Mouse (Mus musculus): ENCODE measurements around the gene Afap1. TPM values are rescaled to one million over a fixed set of nuclear protein-coding genes. Genes with fewer than 3 reads are reported as not detected.

Afap1 gene
- total RNA-seq, 1 experiment from 2014 or later, result 20.8 TPM

- no peak for DNase-seq
These were observed 39.9 kb downstream of the Afap1 start for GRCm38 (mm10) chr5:35933059-35933458.

GRCm38 (mm10) chr5:35935939-35936338 lies 42.8 kb downstream of the Afap1 start:
- DNase-seq, result no peak

DNA sequence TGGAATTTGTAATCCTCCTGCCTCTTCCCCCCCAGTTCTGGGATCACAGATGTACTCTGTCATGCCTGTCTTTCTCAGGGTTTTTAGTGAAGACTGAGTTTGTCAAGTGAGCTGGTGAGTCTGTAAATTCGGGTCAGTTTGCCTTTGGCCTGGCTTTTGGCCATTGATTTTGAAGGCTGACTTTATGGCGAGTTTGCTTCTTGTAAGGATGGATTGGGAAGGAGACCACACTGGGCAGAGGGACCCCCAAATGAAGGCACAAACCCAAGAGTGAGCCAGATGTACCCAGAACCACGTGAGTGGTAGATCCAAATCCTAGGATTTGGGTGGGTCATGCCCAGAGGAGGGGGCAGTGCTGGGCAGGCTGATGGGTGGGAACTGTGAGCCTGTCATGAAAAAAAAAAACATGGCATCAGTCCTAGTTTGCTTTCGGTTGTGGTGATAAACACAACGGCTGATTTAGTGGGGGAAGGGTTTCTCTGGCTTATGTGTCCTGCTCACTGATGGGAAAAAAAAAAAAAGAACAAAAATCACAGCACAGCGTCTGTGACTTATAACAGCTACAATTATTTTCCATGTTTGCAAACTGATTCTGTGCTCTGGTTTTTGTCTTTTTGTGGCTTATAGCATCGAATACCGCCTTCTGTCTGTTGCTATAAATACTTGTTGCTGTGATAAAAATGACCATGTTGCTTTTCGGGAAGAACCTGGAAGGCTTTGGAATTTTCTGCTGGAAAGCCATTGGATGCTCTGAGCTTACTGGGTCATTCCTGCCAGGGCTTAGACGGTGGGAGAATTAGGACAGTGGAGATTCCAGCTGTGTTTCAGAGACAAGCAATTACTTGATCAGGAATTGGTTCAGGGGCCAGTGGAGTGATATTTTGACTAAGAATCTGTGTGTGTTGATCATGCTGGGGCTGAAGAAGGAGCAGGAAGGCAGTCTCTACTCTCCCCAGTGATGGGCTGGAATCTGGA lies 45.4 kb downstream of the Afap1 start:
- no peak for DNase-seq

- no peak for DNase-seq
These were observed 46.8 kb downstream of the Afap1 start for GRCm38 (mm10) chr5:35939958-35940357.

GRCm38 (mm10) chr5:35943541-35943940 lies 50.4 kb downstream of the Afap1 start:
- DNase-seq, result no peak

DNA sequence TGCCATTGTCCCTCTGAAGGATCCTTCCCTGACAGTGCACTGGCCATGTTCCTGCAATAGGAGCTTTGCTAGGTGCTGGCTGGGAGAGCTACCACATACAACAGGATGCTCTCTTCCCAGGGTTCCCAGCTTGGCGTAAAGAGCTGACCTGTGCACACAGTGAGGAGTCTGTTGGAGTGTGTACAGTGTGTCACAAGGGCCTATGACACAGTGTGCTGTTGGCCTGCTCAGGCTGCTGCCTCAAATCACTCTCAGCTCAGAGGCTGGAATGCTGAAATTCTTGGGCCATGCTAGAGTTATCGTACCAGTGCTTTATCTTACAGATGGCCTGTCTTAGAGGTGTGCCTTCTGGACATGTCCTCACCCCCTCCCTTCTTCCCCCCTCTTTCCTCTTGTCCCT lies 53.7 kb downstream of the Afap1 start:
- peak; percentile 28 for DNase-seq

- DNase-seq, result no peak
These were observed 54.3 kb downstream of the Afap1 start for GRCm38 (mm10) chr5:35947427-35947826.

GRCm38 (mm10) chr5:35948225-35948975 lies 55.3 kb downstream of the Afap1 start:
- peak; percentile 50 for DNase-seq

- no peak for DNase-seq
These were observed 55.9 kb downstream of the Afap1 start for GRCm38 (mm10) chr5:35949061-35949460.

- DNase-seq, result no peak
These were observed 57.4 kb downstream of the Afap1 start for GRCm38 (mm10) chr5:35950504-35950903.

DNA sequence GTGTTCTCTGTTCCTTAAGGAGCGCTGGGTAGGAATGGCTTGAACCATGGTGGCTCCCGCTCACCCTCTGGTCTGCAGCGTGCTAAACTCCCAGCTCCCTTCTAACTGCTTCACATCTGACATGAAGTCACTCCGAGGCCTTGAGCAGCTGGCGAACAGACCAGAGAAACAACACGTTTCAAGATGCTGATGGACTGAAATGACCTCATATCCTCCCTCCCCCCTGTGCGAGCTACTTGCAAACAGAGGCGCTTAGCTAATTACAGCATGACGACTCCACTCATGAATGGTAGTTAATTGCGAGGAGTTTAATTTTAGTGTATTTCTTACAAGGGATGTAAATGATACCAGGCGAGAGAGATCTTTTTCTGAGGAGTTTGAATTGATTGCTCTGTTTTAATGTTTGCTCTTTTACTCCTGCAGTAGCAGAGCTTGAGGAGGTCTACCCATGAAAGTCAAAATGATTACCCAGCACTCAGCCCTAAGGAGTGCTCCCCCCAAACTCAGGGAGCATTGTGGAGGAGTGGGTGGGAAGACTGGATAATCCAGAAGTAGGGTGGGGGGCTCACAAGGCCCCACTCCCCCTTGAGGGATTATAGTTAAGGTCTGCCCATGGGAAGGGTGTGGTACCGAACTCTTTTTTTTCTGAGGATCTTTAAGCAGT lies 61.1 kb downstream of the Afap1 start:
- peak; percentile 16 for DNase-seq

DNA sequence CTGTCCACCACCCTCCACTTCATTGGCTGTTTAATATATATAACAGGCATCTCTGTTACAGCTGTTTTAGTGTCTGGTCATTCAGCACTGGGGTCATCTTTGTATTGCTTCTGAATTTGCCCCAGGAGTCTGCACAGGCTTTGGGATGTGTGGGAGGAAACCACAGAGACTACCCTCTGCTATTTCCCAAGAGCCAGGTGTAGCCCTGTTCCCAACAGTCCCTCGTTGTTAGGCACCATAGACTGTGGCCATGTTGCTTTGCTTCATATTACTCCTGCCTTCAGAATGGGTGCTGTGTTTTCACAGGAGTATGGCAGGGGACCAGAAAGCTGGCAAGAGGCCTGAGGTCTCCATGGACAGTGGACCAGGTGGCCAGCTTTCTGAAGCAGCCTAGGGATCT lies 63.1 kb downstream of the Afap1 start:
- DNase-seq, result no peak

GRCm38 (mm10) chr5:35958681-35959080 lies 65.6 kb downstream of the Afap1 start:
- peak; percentile 50 for DNase-seq

DNA sequence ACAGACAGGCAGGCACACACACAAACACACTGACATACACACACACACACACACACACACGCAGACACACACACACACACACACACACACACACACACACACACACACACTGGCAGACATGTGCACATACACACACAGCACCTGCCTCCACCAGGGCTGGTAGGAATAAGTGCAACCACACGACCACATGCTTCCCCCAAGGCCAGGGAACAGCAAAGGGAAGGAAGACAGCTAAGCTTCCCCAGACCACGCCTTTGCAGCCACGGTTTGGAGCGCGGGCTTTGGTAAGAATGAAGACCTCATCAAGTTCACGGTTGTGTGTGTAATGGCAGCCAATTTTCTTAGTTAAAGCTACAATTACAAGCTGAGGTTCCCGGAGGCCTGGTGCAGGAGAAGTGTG lies 67.0 kb downstream of the Afap1 start:
- DNase-seq, result no peak

DNA sequence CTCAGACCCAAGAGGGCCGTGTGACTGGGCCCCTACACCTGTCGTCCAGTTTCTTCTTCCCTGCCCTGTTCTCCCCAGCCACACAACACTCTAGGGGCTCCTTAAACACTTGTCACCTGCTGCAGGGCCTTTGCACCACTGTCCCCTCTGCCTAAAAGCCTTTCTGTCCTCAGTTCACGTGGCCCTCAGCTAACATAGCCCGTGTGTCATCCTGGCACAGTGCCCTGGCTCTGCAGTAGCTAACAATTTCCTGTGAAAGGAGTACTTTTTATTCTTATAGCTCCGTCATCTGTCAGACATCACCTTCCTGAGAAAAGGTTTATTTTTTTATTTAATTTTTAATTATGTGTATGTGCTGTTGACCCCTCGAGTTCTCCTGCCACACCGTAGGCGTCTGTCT lies 68.2 kb downstream of the Afap1 start:
- DNase-seq, result peak; percentile 68

GRCm38 (mm10) chr5:35963635-35964034 lies 70.5 kb downstream of the Afap1 start:
- no peak for DNase-seq

DNA sequence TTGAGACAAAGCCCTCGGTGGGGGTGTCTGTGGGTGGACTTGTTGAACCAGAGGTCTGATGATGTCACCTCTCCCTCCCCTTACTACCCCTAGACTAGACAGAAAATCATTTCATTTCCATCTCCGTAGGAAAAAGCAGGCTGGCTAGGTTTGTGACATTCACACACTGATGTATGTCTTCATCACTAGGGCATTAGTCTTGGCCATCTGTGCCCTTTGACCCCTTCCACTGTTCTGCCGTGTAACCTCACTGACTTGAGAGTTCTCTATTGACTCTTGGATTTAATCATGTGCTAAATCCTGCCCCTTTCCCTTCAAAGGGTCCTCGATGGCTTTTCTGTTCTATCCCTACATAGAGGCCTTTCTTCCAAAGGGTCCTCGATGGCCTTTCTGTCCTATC lies 71.9 kb downstream of the Afap1 start:
- DNase-seq, result no peak

GRCm38 (mm10) chr5:35969857-35970256 lies 76.7 kb downstream of the Afap1 start:
- no peak for DNase-seq

DNA sequence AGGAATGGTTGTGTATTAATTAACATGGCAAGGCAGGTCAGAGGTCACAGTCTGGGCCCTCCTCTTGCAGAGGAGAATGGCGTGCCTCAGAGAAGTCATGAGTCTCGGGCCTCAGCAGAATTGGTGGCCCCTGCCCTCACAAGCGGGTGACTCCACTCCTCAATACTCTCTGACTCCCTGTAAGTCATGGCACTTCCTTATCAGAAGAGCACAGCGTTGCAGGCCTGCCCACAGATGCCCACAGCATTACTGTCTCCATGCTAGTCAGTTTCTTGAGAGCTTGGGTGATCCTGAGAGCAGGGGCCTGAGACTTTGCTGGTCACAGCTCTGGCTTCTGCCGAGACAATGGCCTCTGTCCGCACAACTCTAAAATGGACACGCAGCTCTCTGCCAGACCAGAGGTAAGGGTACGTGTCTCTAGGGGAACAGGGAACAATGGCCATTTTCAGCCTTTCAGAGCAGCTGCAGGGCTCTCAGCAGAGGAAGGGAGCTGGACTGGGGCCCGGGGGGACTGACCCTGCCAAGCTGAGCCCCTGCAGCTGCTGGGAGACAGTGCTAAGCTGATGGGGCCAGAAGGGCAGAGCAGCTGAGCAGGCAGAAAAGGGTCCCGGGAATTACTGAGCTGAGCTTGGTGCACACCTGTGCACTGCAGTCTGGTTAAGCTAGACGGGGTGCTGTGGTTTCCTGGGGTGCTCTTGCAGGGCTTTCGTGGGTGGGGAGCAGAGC lies 77.4 kb downstream of the Afap1 start:
- no peak for DNase-seq

DNA sequence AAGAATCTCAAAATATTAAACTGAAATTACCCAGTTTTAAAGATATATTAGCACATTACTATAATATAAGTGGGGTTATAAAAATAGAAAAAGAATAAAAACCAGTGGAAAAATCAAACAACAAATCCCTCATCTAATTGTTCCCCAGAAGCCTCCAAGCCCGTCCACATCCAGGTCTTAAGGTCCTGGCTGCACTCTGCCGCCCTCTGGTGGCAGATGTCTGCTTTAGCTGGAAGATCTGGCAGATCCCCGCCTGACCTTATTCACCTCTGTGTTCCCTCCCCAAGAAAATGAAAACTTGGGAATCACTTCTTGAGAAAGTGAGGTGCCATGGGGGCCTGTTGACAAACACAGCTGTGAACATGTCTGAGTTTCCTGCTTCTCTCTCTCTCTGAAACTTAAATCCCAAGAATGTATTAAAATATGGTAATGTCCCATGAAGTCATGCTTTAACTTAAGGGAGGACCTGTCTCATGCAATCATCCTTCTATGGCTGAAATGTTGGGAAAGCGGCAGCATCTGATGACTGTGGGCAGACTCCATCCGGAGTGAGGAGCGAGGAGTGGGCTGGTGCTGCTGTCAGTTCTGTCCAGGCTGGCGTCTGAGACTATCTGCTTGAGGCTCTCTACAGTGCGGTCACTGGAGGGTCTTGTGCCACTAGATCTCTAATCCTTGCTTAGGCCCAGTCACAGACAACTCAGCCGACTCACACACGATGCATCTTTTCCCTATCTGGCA lies 78.9 kb downstream of the Afap1 start:
- peak; percentile 86 for DNase-seq

GRCm38 (mm10) chr5:35972739-35973138 lies 79.6 kb downstream of the Afap1 start:
- DNase-seq, result no peak

Data from adrenal gland, postnatal 14 days (tissue).